Mouse (Mus musculus) hindbrain, embryonic 16.5 days (tissue): Measurements from ENCODE around the gene Bet1. TPM values are rescaled to one million over a fixed set of nuclear protein-coding genes. Genes with fewer than 3 reads are reported as not detected.

Source experiments
- ATAC-seq: fragments of 200-750 bp; cut with Nextera tagmentation; 2 replicates; pipeline ENCODE4 v1.8.0; 2017; ENCODE audit warnings: moderate TSS enrichment, moderate library complexity
- H3K27ac ChIP-seq: fragments of 300-500 bp; sonication (generic); 2 replicates; pipeline ENCODE4 v1.5.1; 2014; ENCODE audit warnings: low read depth, mild to moderate bottlenecking, control low read depth, low read length, moderate library complexity
- H3K27me3 ChIP-seq: fragments of 300-500 bp; sonication (generic); replicated peaks from 2 replicates; pipeline ENCODE4 v1.6.1; 2014; ENCODE audit warnings: low read length; ENCODE audit not compliant: control insufficient read depth, insufficient read depth
- H3K36me3 ChIP-seq: fragments of 300-500 bp; sonication (generic); 2 replicates; pipeline ENCODE4 v1.6.1; 2014; ENCODE audit warnings: mild to moderate bottlenecking, low read length, moderate library complexity, mixed read lengths; ENCODE audit not compliant: control insufficient read depth, insufficient read depth
- H3K4me1 ChIP-seq: fragments of 300-500 bp; sonication (generic); 2 replicates; pipeline ENCODE4 v1.6.1; 2014; ENCODE audit warnings: low read depth, low read length; ENCODE audit not compliant: control insufficient read depth, insufficient read depth
- H3K4me2 ChIP-seq: fragments of 300-500 bp; sonication (generic); 2 replicates; pipeline ENCODE4 v1.6.1; 2014; ENCODE audit warnings: mild to moderate bottlenecking, low read length, control low read depth, moderate library complexity
- H3K4me3 ChIP-seq: fragments of 300-500 bp; sonication (generic); 2 replicates; pipeline ENCODE4 v1.5.1; 2014; ENCODE audit warnings: mild to moderate bottlenecking, low read length, control low read depth, moderate library complexity
- H3K9ac ChIP-seq: fragments of 300-500 bp; sonication (generic); 2 replicates; pipeline ENCODE4 v1.6.1; 2014; ENCODE audit warnings: low read depth, mild to moderate bottlenecking, control low read depth, low read length, moderate library complexity
- H3K9me3 ChIP-seq: fragments of 300-500 bp; sonication (generic); 2 replicates; pipeline ENCODE4 v1.6.1; 2014; ENCODE audit warnings: mild to moderate bottlenecking, low read length, moderate library complexity; ENCODE audit not compliant: control insufficient read depth
- WGBS: fragments of 180-500 bp; shearing (Covaris S2); extraction: QIAGEN DNeasy Blood & Tissue Kit; methylation state at CpG from one replicate; pipeline ENCODE4 v1.1.7; 2014; 5-methylcytosine and 5-hydroxymethylcytosine counted together
- polyA plus RNA-seq: library from polyadenylated mRNA; unstranded; fragments of >200 nt; fragmentation: Nextera tagmentation; extraction: Ambion mirVana; gene quantifications from 2 replicates; pipeline ENCODE4 v1.2.1, GENCODE M21; 2015

Gene Bet1
- polyA plus RNA-seq: 35.6 and 35.7 TPM in 2 replicates

GRCm38 (mm10) chr6:4086663-4087454 is at the start of gene Bet1:
Gene Bet1 (minus strand): TSS chr6:4086972.
- no peak within 1 kb of the TSS for H3K27ac ChIP-seq
- peak within 1 kb of the TSS; percentile 79 for H3K4me2 ChIP-seq
- no peaks in the 10 kb centered on the region for H3K9me3 ChIP-seq
- peak within 1 kb of the TSS; percentile 85 for H3K9ac ChIP-seq
- peak; percentile 100 for ATAC-seq
- H3K4me3 ChIP-seq: peak within 1 kb of the TSS; percentile 81
- H3K27me3 ChIP-seq: no peaks in the 10 kb centered on the region
- peaks cover 3% of the 10 kb centered on the region for H3K4me1 ChIP-seq
- WGBS: 2% methylated on average over 24 of the region's 24 CpGs
- H3K36me3 ChIP-seq: no peaks in the 10 kb centered on the region

GRCm38 (mm10) chr6:4132239-4132638 is 45.5 kb upstream of the Bet1 start:
- no peaks in the 10 kb centered on the region for H3K27me3 ChIP-seq
- H3K9ac ChIP-seq: no peak overlapping the region
- H3K4me1 ChIP-seq: no peaks in the 10 kb centered on the region
- H3K9me3 ChIP-seq: no peaks in the 10 kb centered on the region
- no peak overlapping the region for H3K4me2 ChIP-seq
- no peaks in the 10 kb centered on the region for H3K36me3 ChIP-seq
- no peak for ATAC-seq
- H3K4me3 ChIP-seq: no peak overlapping the region
- WGBS: 64% methylated on average over 7 of the region's 7 CpGs
- H3K27ac ChIP-seq: no peak overlapping the region

GRCm38 (mm10) chr6:4131149-4131548 is 44.4 kb upstream of the Bet1 start:
- Histone ChIP-seq H3K27me3 (no peaks in the 10 kb centered on the region), H3K9ac (no peak overlapping the region), H3K4me3 (no peak overlapping the region), H3K36me3 (no peaks in the 10 kb centered on the region), H3K27ac (no peak overlapping the region), H3K4me2 (no peak overlapping the region), H3K4me1 (no peaks in the 10 kb centered on the region), H3K9me3 (no peaks in the 10 kb centered on the region)
- 60% methylated on average over 2 of the region's 2 CpGs for WGBS
- ATAC-seq: peak; percentile 61

GRCm38 (mm10) chr6:4118611-4119010 is 31.8 kb upstream of the Bet1 start:
- Histone ChIP-seq H3K4me2 (no peak overlapping the region), H3K27me3 (no peaks in the 10 kb centered on the region), H3K4me3 (no peak overlapping the region), H3K9me3 (no peaks in the 10 kb centered on the region), H3K36me3 (no peaks in the 10 kb centered on the region), H3K9ac (no peak overlapping the region), H3K27ac (no peak overlapping the region), H3K4me1 (no peaks in the 10 kb centered on the region)
- 89% methylated on average over 1 of the region's 1 CpGs for WGBS
- ATAC-seq: no peak

- H3K9ac ChIP-seq: no peak overlapping the region
- H3K4me2 ChIP-seq: no peak overlapping the region
- no peak overlapping the region for H3K4me3 ChIP-seq
- no peaks in the 10 kb centered on the region for H3K36me3 ChIP-seq
- no peak for ATAC-seq
- 87% methylated on average over 2 of the region's 2 CpGs for WGBS
- H3K4me1 ChIP-seq: peaks cover 3% of the 10 kb centered on the region
- H3K27ac ChIP-seq: no peak overlapping the region
- H3K9me3 ChIP-seq: no peaks in the 10 kb centered on the region
- no peaks in the 10 kb centered on the region for H3K27me3 ChIP-seq
Measured at GRCm38 (mm10) chr6:4090423-4090822, 3.7 kb upstream of the Bet1 start.

GRCm38 (mm10) chr6:4072281-4072680 is 14.5 kb downstream of the Bet1 start:
- ATAC-seq: no peak
- no peak overlapping the region for H3K9ac ChIP-seq
- H3K27me3 ChIP-seq: no peaks in the 10 kb centered on the region
- H3K27ac ChIP-seq: no peak overlapping the region
- WGBS: 92% methylated on average over 6 of the region's 6 CpGs
- no peaks in the 10 kb centered on the region for H3K9me3 ChIP-seq
- no peak overlapping the region for H3K4me3 ChIP-seq
- no peak overlapping the region for H3K4me2 ChIP-seq
- H3K4me1 ChIP-seq: no peaks in the 10 kb centered on the region
- no peaks in the 10 kb centered on the region for H3K36me3 ChIP-seq

GRCm38 (mm10) chr6:4069714-4070113 is 17.1 kb downstream of the Bet1 start:
- Histone ChIP-seq H3K9ac (no peak overlapping the region), H3K9me3 (no peaks in the 10 kb centered on the region), H3K4me3 (no peak overlapping the region), H3K4me1 (no peaks in the 10 kb centered on the region), H3K27ac (no peak overlapping the region), H3K27me3 (no peaks in the 10 kb centered on the region), H3K36me3 (no peaks in the 10 kb centered on the region), H3K4me2 (no peak overlapping the region)
- ATAC-seq: no peak

- H3K4me2 ChIP-seq: no peak overlapping the region
- ATAC-seq: no peak
- H3K9ac ChIP-seq: no peak overlapping the region
- WGBS: 92% methylated on average over 4 of the region's 4 CpGs
- H3K27me3 ChIP-seq: no peaks in the 10 kb centered on the region
- H3K36me3 ChIP-seq: no peaks in the 10 kb centered on the region
- H3K4me1 ChIP-seq: no peaks in the 10 kb centered on the region
- H3K9me3 ChIP-seq: no peaks in the 10 kb centered on the region
- no peak overlapping the region for H3K4me3 ChIP-seq
- no peak overlapping the region for H3K27ac ChIP-seq
Measured at GRCm38 (mm10) chr6:4054387-4054786, 32.4 kb downstream of the Bet1 start.

- ATAC-seq: no peak
- H3K9ac ChIP-seq: no peak overlapping the region
Measured at GRCm38 (mm10) chr6:4052843-4053242, 33.9 kb downstream of the Bet1 start.

More at GRCm38 (mm10) chr6:4052843-4053242, 33.9 kb downstream of the Bet1 start:
- Histone ChIP-seq H3K9me3 (no peaks in the 10 kb centered on the region), H3K27ac (no peak overlapping the region), H3K27me3 (no peaks in the 10 kb centered on the region), H3K4me2 (no peak overlapping the region), H3K4me1 (no peaks in the 10 kb centered on the region), H3K4me3 (no peak overlapping the region), H3K36me3 (no peaks in the 10 kb centered on the region)
- 68% methylated on average over 1 of the region's 1 CpGs for WGBS
